Mouse (Mus musculus) Patski (cell line): ENCODE measurements around the gene Heatr1. TPM values are rescaled to one million over a fixed set of nuclear protein-coding genes. Genes with fewer than 3 reads are reported as not detected.

ENCODE experiments used
- ATAC-seq: fragments of 100-300 bp; one replicate; pipeline ENCODE4 v1.8.0; 2021
- CTCF ChIA-PET: fragments of 350-600 bp; sonication (Branson Sonifier 250); formaldehyde crosslinking; loops from one replicate; lab custom pipeline; 2022; ENCODE audit warnings: inconsistent platforms; lab: Charles Lee
- POLR2A ChIA-PET: fragments of 350-600 bp; sonication (Branson Sonifier 250); formaldehyde crosslinking; loops from one replicate; lab custom pipeline; 2022; ENCODE audit warnings: antibody characterized with exemption, inconsistent platforms; lab: Charles Lee
- DNase-seq: peaks from one replicate; pipeline ENCODE4 v3.0.0-alpha.2; 2011; ENCODE audit warnings: low read depth, low spot score
- H3K27me3 ChIP-seq: fragments of 371-371 bp; one replicate; pipeline ENCODE4 v1.5.1; 2021
- CTCF ChIP-seq: fragments of 100-300 bp; IDR thresholded peaks from one replicate; pipeline ENCODE4 v1.5.1; 2021
- in situ Hi-C: fragments of 300-500 bp; cut with MboI; formaldehyde crosslinking; loops from 3 replicates; pipeline ENCODE4 v1.11.1; 2018; ENCODE audit warnings: low pct_unique_long_range_greater_than_20kb, mixed read lengths
- polyA plus RNA-seq: library from polyadenylated mRNA; unstranded; gene quantifications from one replicate; pipeline ENCODE4 v1.2.3, GENCODE M21; 2021

The Heatr1 gene
- 24.6 TPM for polyA plus RNA-seq

GRCm38 (mm10) chr13:12394609-12395505, at the start of gene Heatr1:
TSS of gene Heatr1 (plus strand) at chr13:12395027.
- POLR2A ChIA-PET, result no interaction called here
- peaks cover 5% of the 10 kb centered on the region for H3K27me3 ChIP-seq
- TF ChIP-seq CTCF, result no peak
- DNase-seq (peak; percentile 96), ATAC-seq (peak; percentile 99)
- CTCF ChIA-PET, result interaction anchor here (0.7 to 1.1 kb wide), 2 partner anchors 10 to 19 kb away, joined by 3 read pairs; no protein-coding TSS in a partner anchor
- in situ Hi-C loops, result loop anchor here (25.0 kb wide), 1 partner anchor 633 kb away; no protein-coding TSS in a partner anchor

GRCm38 (mm10) chr13:12346837-12347236, 48.0 kb upstream of the Heatr1 start:
- in situ Hi-C loops, result no loop called here
- ChIA-PET POLR2A (no interaction called here), CTCF (no interaction called here)
- no peak for TF ChIP-seq CTCF
- ATAC-seq (no peak), DNase-seq (no peak)
- H3K27me3 ChIP-seq, result peaks cover 49% of the 10 kb centered on the region

GRCm38 (mm10) chr13:12349197-12349824, 45.5 kb upstream of the Heatr1 start:
- TF ChIP-seq CTCF, result no peak
- POLR2A ChIA-PET, result no interaction called here
- no peak for DNase-seq
- in situ Hi-C loops, result no loop called here
- H3K27me3 ChIP-seq, result peaks cover 34% of the 10 kb centered on the region
- CTCF ChIA-PET, result no interaction called here
- no peak for ATAC-seq

- peaks cover 13% of the 10 kb centered on the region for H3K27me3 ChIP-seq
- DNase-seq (no peak), ATAC-seq (no peak)
- ChIA-PET POLR2A (no interaction called here), CTCF (interaction anchor here (0.7 kb wide), 1 partner anchor 679 kb away, joined by 3 read pairs; no protein-coding TSS in a partner anchor)
- no peak for TF ChIP-seq CTCF
- in situ Hi-C loops, result no loop called here
Observed at GRCm38 (mm10) chr13:12356184-12356583, 38.6 kb upstream of the Heatr1 start.

GRCm38 (mm10) chr13:12357554-12357953, 37.3 kb upstream of the Heatr1 start:
- ChIA-PET POLR2A (no interaction called here), CTCF (no interaction called here)
- peaks cover 7% of the 10 kb centered on the region for H3K27me3 ChIP-seq
- DNase-seq (no peak), ATAC-seq (no peak)
- in situ Hi-C loops, result no loop called here
- TF ChIP-seq CTCF, result no peak

GRCm38 (mm10) chr13:12361486-12361885, 33.3 kb upstream of the Heatr1 start:
- POLR2A ChIA-PET, result no interaction called here
- in situ Hi-C loops, result no loop called here
- H3K27me3 ChIP-seq, result peaks cover 2% of the 10 kb centered on the region
- DNase-seq (no peak), ATAC-seq (no peak)
- TF ChIP-seq CTCF, result no peak
- CTCF ChIA-PET, result no interaction called here

GRCm38 (mm10) chr13:12369041-12369621, 25.7 kb upstream of the Heatr1 start:
- no peak for DNase-seq
- H3K27me3 ChIP-seq, result no peaks in the 10 kb centered on the region
- ChIA-PET CTCF (no interaction called here), POLR2A (no interaction called here)
- TF ChIP-seq CTCF, result no peak
- in situ Hi-C loops, result no loop called here
- no peak for ATAC-seq

- TF ChIP-seq CTCF, result no peak
- in situ Hi-C loops, result no loop called here
- POLR2A ChIA-PET, result no interaction called here
- ATAC-seq, result no peak
- H3K27me3 ChIP-seq, result no peaks in the 10 kb centered on the region
- DNase-seq, result no peak
- CTCF ChIA-PET, result no interaction called here
Observed at GRCm38 (mm10) chr13:12369930-12370329, 24.9 kb upstream of the Heatr1 start.

GRCm38 (mm10) chr13:12372755-12373154, 22.1 kb upstream of the Heatr1 start:
- CTCF ChIA-PET, result no interaction called here
- DNase-seq (no peak), ATAC-seq (no peak)
- POLR2A ChIA-PET, result no interaction called here
- in situ Hi-C loops, result no loop called here
- peaks cover 5% of the 10 kb centered on the region for H3K27me3 ChIP-seq
- no peak for TF ChIP-seq CTCF

- DNase-seq, result no peak
- ChIA-PET CTCF (interaction anchor here (0.7 to 1.2 kb wide), 2 partner anchors 9 to 134 kb away, joined by 3 read pairs; no protein-coding TSS in a partner anchor), POLR2A (no interaction called here)
- TF ChIP-seq CTCF, result no peak
- ATAC-seq, result no peak
- in situ Hi-C loops, result loop anchor here (25.0 kb wide), 1 partner anchor 614 kb away; no protein-coding TSS in a partner anchor
- peaks cover 5% of the 10 kb centered on the region for H3K27me3 ChIP-seq
Observed at GRCm38 (mm10) chr13:12376778-12377177, 18.0 kb upstream of the Heatr1 start.
